Mouse (Mus musculus): ENCODE results near the gene Ppp1r8.

DNA sequence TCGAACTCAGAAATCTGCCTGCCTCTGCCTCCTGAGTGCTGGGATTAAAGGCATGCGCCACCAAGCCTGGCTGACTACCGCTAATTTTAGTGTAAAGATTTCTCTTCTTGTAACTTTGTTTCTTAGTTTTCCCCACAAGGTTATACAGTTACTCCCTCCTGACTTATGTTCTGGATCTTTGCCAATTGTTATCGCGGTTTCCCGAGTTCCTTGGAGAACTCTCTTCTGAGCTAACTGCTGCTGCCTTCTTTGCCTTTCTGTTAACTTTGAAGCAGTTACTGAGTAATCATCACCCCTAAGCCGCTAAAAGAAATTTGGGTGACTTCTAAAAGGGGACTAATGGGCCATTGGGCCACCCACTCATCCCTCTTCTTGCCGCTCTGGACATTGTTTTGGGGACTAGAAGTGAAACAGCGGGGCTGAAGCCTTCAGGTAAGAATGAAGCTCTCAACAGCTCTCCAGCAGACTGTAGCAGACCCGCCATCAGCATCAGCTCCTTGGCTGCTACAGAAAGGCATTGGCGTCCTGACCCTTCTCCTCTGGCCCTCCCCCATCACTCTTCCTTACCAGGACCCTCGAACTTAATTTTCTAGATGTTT, 37.3 kb downstream of the Ppp1r8 start:
- no peak for TF ChIP-seq CTCF (conservative IDR thresholded peaks at IDR 0.05; ENCODE audit: low read length)
- no peak for TF ChIP-seq POU5F1 (IDR thresholded peaks at IDR 0.05; ENCODE audit: borderline replicate concordance, low read length)

All from E14TG2a.4 (cell line).